Mouse (Mus musculus): ENCODE data around the gene Csmd2.

Gene Csmd2

DNA sequence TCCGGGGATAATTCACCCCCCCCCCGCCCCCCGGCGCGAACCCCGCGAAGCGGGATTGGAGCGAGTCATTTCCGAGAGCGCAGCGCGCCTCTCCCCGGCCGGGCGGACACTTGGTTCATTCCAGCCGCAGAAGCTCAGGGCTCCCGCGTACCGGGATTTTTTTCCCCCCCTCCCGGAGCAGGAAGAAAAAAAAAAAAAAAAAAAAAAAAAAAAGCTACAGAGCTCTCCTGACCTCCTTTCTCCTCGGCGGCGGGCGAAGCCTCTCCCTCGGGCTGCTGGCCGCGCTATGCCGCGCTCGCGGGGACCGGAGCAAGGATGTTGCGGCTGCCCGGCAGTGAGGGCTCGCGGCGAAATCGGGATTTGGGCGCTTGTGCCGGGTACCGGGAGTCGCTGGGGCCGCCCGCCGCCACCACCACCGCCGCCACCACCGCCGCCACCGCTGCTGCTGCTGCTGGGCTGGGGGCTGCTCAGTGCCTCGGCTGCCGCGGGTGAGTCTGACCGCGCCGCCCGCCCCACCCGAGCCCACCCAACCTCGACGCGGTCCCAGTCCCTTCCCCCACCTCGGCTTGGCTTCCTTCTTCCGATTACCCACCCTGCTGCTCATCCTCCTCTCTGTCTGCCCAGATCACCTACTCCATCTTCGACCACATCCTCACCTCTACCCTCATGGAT is at the start of gene Csmd2:
Csmd2 (plus strand) TSS at position 74 of the 672 bp plus-strand sequence.
- no peak for DNase-seq (ENCODE audit: low read depth, low spot score)

- no peak for DNase-seq (ENCODE audit: low read depth, low spot score)
Measured at GRCm38 (mm10) chr4:127947696-127948095, 40.0 kb upstream of the Csmd2 start.

- no peak for DNase-seq (ENCODE audit: low read depth, low spot score)
Measured at GRCm38 (mm10) chr4:127953006-127953710, 34.5 kb upstream of the Csmd2 start.

- no peak for DNase-seq (ENCODE audit: low read depth, low spot score)
Measured at GRCm38 (mm10) chr4:127969101-127969500, 18.6 kb upstream of the Csmd2 start.

- no peak for DNase-seq (ENCODE audit: low read depth, low spot score)
Measured at GRCm38 (mm10) chr4:127970018-127970421, 17.6 kb upstream of the Csmd2 start.

- no peak for DNase-seq (ENCODE audit: low read depth, low spot score)
Measured at GRCm38 (mm10) chr4:127970901-127971868, 16.5 kb upstream of the Csmd2 start, which contains the start of gene CK137956. TSS of gene CK137956 (minus strand) at chr4:127970951.

DNA sequence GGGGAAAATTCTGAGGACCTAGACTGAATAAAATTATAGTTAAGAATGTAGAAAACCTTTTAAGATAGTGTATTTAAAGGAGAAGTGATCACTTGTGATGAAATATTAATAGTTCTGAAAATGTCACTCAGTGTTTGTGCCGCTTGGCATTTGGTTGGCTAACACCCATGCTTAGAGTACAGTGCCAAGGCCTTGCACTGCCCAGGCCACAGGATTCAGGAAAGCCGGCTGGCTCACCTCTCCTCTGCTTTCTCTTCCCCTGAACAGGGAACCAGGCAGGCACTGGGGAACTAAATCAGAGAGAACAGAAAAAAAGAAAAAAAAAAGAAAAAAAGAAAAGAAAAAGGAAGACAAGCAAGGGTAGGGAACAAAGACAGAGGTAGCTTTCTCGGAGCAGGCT is 14.7 kb upstream of the Csmd2 start:
- DNase-seq (ENCODE audit: low read depth, low spot score), result no peak

GRCm38 (mm10) chr4:127981125-127981524 is 6.5 kb upstream of the Csmd2 start:
- DNase-seq (ENCODE audit: low read depth, low spot score), result no peak

DNA sequence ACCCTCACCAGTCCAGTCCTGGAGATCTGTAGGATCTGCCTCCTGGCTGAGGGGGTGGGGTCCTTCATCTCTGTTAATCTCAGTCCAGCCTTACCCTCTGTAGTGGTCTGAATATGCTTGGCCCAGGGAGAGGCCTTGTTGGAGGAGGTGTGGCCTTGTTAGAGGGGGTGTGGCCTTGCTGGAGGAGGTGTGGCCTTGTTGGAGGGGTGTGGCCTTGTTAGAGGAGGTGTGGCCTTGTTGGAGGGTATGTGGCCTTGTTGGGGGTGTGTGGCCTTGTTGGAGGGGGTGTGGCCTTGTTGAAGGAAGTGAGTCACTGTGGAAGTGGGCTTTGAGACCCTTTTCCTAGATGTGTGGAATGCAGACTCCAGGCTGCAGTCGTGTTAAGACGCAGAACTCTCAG is 3.2 kb upstream of the Csmd2 start:
- DNase-seq (ENCODE audit: low read depth, low spot score), result no peak

DNA sequence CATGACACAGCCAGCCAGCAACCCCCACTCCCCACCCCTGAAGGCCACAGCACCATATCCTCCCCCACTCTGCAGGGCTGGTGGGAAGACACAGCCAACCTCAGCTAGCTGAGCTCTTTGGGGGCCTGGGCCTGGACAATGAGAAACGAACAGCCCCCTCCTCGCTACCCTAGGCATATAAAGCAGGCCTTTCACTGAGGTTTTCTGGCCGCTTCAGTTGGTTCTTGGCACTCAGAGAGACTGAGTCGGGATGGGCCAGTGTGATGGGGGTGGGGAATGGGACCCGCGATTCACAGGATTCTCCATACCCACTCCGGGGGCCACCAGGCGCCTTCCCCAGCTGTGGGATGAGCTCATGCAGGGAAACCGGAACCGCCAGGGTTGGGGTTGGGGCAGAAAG is 1.8 kb upstream of the Csmd2 start:
- DNase-seq (ENCODE audit: low read depth, low spot score), result no peak

GRCm38 (mm10) chr4:127986491-127987075 is 1.1 kb upstream of the Csmd2 start:
- DNase-seq (ENCODE audit: low read depth, low spot score), result no peak

- no peak for DNase-seq (ENCODE audit: low read depth, low spot score)
Measured at GRCm38 (mm10) chr4:127987270-127987669, 387 bp upstream of the Csmd2 start.

GRCm38 (mm10) chr4:127988526-127989180 is 996 bp downstream of the Csmd2 start:
- DNase-seq (ENCODE audit: low read depth, low spot score), result no peak

GRCm38 (mm10) chr4:127989347-127989995 is 1.8 kb downstream of the Csmd2 start:
- DNase-seq (ENCODE audit: low read depth, low spot score), result no peak

DNA sequence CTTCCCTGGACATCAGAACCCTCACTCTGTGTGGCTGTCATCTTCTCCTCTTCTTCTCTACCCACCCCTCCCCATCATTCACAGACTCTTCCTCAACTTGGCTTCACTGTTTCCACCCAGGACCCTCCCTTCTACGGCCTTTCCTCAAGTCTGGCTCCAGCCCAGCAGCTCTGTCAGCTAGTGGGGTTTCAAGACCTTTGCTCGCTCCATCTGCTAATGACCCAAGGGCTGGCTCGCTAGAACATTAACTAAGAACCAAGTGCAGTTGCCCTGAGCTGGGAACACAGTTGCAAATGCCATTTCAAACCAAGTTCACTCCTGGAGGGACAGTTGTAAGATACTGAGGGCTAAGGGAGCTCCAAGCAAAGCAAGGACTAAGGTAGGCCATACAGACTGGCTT is 11.6 kb downstream of the Csmd2 start:
- no peak for DNase-seq (ENCODE audit: low read depth, low spot score)

DNA sequence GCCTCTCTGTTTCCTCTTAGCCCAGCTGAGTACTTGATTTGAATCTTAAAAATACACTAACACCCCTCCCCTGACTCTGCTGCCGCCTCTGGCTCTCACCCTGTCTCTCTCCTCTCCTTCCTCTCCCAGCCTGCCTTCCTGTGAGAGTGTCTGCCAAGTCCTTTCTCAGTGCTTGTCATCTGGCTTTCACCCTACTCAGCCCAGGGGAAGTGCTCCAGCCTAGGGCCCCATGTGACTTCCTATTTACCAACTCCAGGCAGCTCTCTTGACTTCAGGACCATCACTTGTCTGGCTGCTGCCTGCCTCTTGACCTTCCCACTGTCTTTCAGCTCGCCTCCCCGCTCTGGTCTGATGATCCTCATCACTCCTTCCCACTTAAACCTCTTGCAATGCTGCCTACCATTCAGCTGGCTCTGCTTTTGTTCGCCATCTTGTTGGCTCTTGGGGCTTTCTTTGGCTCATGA is 15.0 kb downstream of the Csmd2 start:
- no peak for DNase-seq (ENCODE audit: low read depth, low spot score)

DNA sequence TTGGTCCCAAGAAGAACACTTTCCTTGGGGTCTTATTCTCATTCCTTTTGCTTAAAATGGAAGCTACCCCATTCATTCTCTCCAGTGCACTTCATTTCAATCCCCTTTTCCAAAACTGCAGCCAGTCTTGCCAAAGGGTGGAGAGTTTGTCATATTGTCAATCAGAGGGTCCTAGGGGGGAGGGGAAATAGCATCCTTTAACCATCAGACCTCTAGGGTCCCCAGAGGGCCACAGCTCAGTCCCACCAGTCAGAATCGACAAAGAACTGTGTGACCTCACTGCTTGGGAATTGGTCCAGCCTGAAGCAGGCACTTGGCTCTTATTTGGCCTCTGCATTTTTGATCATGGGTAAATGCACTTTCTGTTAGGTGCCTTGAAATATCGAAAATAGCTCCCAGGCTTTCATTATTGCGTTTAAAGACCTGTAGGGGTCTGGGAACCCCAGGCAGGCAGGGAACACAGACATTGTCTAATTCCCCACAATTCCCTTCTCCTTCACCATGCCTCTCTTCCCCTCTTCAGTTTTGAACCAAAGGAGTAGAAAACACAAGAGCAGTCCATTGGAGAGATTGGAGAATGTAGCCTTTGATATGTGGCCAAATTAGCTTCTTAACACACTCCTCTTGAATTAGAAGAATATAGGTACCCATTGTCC is 17.3 kb downstream of the Csmd2 start:
- DNase-seq (ENCODE audit: low read depth, low spot score), result no peak

GRCm38 (mm10) chr4:128019465-128019864 is 31.8 kb downstream of the Csmd2 start:
- DNase-seq (ENCODE audit: low read depth, low spot score), result no peak

DNA sequence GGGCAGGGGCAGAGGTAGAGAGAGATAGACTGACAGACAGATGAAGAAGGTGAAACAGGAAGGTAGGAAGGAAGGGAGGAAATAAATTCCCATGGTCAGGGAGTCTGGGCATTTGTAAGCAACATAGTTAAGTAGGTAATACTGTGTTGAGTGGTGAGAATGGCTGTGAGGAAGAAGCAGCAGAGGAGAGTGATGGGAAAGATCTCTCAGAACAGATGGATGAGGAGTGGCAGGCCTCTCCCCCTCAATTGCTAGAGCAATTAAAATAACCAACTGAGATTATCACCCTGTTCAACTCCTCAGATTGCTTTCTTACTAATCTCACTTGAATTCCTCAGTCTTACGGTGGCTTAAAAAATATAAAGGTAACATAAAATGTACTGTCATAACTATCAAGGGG is 40.6 kb downstream of the Csmd2 start:
- DNase-seq (ENCODE audit: low read depth, low spot score), result no peak

GRCm38 (mm10) chr4:128041901-128042300 is 54.2 kb downstream of the Csmd2 start:
- DNase-seq (ENCODE audit: low read depth, low spot score), result no peak
